Mouse (Mus musculus): Measurements from ENCODE around the gene Slc25a26.
"Not testable (repeated sequence)": the region's sequence is repeated elsewhere in the genome, so short reads cannot be mapped to it uniquely, and the experiment has no call there.

The Slc25a26 gene

DNA sequence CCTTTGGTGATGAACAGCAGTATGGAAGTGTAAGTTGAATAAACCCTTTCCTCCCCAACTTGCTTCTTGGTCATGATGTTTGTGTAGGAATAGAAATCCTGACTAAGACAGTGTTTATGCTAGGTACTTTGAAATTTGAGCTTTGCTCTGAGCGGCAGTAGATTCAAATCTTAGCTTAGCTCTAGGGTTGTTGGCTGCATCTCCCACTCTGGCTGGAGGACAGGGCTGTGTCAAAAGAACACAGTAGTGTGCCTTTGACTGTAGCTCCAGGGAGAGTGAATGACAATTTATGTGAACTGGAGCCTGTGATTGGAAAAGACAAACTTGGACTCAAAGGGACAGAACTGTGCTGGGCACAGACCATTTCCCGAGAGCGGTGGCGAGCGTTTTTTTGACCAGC is 53.0 kb downstream of the Slc25a26 start:
- DNase-seq (ENCODE audit: low spot score): no peak

DNA sequence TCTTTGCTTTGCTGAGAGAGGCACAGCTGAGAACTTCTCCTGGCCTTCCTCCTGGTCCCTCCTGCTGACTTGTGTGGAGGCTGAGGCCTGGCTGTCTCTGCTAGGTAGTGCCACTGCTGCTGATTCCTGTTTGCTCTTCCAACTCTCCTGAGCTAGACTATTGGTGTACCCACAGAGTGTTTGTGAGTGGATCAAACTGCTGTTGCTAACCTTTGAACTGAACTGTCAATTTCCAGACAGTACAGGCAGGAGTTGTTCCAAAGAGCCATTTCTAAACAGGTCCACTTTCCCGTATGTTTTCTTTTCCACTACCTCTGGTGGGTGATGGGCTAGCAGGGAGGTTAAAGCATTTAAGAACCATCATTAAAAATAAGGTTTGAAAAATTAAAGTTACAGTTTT is 58.5 kb downstream of the Slc25a26 start:
- DNase-seq (ENCODE audit: low spot score): not testable (repeated sequence)

- no peak for DNase-seq (ENCODE audit: low spot score)
Observed at GRCm38 (mm10) chr6:94560896-94561295, 60.8 kb downstream of the Slc25a26 start.

DNA sequence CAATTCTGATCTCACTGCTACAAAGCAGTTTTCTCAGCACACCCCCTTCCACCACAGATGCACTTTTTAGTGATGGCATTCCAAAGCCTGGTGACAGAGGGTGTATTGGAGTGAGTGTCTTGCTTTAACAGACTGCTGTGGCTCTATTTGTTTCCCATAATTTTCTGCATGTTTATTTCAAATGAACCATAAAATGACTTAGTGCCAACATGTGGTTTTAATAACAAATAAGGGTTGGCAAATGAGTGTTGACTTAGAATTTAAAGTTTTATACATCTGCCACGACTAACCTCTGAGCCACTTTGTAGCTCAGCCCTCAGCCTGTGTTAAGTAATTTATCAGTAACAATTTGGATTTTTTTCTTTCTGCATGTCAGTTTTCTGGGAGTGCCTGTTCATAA is 61.2 kb downstream of the Slc25a26 start:
- no peak for DNase-seq (ENCODE audit: low spot score)

DNA sequence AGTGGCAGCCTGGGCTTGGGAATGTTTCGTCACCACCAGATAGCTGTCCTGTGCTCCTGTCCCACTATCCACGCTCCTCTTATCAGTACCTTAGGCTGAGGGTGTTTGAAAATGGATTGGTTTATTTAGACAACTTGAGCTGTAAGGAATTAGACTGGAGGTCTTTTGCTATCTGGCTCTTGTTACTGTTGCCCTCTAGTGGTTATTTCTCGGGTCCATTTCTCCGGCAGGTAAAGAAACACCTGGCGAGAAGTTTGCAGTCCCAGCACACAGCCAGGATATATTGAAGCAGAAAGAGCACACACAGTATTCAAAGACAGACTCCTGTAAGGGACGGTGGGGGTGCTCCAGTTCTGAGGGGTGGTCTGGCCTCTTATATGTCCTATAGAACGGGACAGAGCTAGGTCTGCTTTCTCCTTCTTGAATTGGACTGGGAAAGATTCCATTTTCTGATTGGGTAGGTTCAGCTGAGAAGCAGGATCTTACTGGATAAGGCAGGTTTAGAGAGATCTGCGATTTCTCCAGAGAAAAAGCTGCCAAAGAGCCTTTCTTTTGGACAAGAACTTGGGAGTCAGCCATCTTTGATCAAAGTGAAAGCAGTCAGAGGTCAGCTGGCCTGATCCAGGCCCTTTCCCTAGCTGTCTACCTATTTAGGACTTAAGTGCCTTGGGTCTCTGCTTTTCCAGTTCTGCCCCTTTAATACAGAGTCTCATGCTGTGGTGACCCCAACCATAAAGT is 63.2 kb downstream of the Slc25a26 start:
- no peak for DNase-seq (ENCODE audit: low spot score)

GRCm38 (mm10) chr6:94565766-94566165 is 65.6 kb downstream of the Slc25a26 start:
- no peak for DNase-seq (ENCODE audit: low spot score)

- DNase-seq (ENCODE audit: low spot score): no peak
Observed at GRCm38 (mm10) chr6:94568040-94568439, 67.9 kb downstream of the Slc25a26 start.

DNA sequence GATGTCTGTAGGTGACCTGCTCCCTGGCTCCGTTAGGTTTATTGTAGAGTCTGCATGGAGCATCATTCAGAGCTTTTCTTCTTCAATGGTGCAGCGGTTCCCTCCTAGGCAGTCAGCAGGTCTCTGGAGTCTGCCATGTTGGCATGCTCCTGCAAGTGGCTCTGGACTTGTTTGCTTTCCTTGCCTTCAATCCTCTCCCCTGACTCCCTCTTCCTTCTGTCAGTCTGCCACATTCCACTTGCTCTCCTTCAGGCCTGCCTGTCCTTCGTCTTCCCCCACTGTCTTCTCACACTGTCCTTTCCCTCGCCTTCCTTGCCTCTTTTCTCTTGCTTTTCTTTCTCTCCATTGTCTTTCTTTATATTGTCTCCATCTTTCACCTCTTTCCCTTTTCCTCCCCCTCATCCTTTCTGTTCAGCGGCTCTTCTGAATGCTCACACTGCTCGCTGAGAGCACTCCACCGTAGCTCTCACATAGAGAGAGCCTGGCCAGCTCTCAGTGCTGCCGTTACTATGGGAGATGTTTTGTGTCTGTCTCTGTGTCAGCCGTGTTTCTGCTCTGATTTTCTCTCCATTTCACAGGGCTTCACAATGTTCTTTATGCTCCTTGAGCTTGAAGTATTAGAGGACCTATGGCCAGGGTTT is 75.5 kb downstream of the Slc25a26 start:
- no peak for DNase-seq (ENCODE audit: low spot score)

DNA sequence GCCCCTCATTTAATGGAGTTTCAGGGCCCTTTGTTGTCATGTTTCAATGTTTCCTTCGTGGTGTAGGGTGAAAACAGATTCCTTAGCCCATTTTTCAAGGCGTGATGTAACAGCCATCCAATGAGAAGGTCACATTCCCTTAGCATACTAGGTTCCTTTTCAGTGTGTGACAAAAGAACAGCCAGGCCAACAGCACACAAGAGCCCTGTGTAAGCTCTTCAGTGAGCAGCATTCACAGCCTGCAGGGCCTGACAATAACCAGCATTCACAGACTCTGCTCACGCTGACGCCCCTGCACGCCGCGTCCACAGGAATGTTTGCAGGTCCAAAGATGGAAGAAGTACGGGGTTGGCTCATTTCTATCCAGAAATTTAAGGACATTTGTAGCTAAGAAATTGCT is 77.9 kb downstream of the Slc25a26 start:
- no peak for DNase-seq (ENCODE audit: low spot score)

GRCm38 (mm10) chr6:94582055-94582454 is 81.9 kb downstream of the Slc25a26 start:
- no peak for DNase-seq (ENCODE audit: low spot score)

DNA sequence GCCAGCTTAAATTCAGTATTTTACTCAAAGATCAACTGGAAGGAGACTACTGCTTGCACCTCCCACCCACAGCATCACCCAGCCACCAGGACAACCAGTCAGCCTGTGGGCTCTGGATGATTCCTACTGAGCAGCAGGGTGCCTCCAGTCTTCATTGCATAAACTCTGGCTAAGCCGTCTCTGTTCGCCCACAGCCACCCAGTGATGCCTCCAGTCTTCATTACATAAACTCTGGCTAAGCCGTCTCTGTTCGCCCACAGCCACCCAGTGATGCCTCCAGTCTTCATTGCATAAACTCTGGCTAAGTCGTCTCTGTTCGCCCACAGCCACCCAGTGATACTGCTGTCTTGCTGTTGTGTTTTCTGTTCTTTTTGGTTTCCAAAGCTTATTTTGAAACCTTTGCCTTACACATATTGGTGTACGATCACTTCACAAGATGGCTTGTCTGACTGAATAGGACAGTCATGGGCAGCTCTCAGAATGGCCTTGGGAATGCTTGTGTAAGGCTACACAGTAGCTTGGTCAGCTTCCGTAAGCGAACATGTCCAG is 84.1 kb downstream of the Slc25a26 start:
- no peak for DNase-seq (ENCODE audit: low spot score)

- DNase-seq (ENCODE audit: low spot score): no peak
Observed at GRCm38 (mm10) chr6:94584976-94585375, 84.8 kb downstream of the Slc25a26 start.

DNA sequence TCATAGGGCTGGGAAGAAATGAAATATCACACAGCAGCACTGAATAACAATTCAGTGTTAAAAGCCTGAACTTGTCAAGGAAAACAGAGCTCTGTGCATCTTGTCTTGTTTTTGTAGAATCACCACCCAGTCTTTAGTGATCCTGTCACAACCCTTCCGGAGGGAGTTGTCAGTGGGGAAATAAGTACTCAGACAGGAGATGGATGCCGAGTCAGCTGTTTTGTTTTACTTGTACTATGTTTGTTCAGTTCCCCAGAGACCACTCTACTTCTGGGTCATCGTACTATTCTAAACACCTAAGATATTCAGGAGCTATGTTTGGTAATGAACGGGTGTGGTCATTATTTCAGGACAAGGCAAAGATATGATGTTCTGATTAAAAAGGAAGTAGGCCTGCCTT is 88.2 kb downstream of the Slc25a26 start:
- no peak for DNase-seq (ENCODE audit: low spot score)

DNA sequence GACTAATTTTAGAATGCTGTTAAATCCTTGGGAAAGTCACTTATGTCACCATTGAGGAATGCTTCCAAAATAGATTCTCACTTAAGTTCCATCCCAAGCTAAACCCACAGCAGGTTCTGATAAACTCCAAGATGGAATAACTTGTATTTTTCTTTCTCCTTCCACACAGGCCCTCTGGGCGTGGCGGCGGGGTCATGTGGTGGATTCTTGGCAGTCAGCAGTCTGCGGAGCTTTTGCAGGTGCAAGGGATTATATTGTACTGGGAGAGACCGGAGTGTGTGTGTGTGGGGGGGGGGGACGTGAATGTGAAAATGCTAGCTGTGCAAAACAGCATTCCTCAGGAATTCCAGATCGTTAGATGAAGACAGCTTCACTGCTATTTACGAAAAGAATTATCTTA is 92.1 kb downstream of the Slc25a26 start:
- no peak for DNase-seq (ENCODE audit: low spot score)

DNA sequence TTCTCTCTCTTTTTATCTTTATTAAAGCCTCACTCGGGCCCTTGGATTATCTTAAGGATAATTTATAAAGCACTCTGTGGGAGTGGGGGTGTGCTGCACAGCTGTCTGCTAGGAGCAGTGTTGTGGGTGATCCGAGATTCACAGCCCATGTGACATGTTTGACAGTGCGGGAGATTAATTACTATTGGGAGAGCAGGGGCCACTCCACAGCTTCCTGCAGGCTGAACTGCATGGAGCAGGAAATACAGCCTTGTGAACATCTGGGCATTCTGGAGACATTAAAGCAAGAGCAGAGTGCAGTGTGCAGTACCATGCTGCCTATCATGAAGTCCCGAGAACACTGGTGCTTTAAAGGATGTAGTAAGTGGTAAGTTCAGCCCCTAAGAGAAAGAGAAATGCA is 92.6 kb downstream of the Slc25a26 start:
- DNase-seq (ENCODE audit: low spot score): no peak

GRCm38 (mm10) chr6:94594096-94594665 is 94.0 kb downstream of the Slc25a26 start:
- no peak for DNase-seq (ENCODE audit: low spot score)

DNA sequence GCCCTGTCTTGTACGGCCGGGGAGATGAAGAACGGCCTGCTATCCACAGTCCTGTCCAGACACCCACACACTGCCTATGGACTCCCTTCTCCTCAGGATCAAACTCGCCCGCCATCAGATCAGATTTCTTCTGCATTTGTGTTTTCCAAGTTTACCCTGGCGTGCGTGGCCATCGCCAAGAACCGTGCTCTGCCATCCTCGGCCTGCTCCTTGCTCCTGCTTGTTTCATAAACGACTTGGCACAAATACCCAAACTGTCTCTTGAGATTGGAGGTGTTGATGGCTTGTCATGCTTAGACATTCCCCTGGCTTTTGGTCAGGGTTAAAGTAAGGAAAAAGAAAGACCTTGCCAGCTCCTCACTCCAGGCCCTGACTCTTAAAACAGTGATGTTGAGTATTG is 94.6 kb downstream of the Slc25a26 start:
- no peak for DNase-seq (ENCODE audit: low spot score)

GRCm38 (mm10) chr6:94595206-94595605 is 95.1 kb downstream of the Slc25a26 start:
- no peak for DNase-seq (ENCODE audit: low spot score)

DNA sequence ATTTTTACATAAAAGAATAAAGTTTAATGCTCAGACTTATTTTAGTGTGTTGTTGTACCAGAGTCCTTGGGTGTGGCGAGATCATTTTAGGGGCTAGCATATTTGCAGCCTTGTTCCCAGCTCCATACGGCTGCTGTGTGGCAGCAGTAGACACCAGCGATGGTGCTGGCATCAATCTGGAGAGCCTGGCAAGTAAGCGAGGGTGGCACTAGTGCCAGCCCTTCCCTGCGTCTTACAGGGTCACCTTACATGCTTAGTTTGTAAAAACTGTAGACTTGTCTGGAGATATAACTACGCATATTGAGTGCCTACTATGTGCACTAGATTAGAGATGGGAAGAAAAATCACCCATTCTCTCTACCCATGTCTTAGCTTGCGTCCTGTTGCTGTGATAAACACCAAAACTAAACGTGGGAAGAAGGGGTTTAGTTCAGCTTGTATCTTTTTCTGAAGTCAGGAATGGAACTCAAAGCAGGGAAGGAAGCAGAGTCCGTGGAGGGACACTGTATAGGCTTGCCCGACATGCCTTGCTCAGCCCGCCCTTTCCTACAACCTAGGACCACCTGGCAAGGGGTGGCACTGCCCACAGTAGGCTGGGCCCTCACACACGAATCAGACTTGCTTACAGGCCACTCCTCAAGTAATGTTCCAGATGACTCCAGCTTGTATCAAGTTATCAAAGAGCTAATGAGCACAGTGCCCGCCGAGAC is 96.1 kb downstream of the Slc25a26 start:
- no peak for DNase-seq (ENCODE audit: low spot score)

DNA sequence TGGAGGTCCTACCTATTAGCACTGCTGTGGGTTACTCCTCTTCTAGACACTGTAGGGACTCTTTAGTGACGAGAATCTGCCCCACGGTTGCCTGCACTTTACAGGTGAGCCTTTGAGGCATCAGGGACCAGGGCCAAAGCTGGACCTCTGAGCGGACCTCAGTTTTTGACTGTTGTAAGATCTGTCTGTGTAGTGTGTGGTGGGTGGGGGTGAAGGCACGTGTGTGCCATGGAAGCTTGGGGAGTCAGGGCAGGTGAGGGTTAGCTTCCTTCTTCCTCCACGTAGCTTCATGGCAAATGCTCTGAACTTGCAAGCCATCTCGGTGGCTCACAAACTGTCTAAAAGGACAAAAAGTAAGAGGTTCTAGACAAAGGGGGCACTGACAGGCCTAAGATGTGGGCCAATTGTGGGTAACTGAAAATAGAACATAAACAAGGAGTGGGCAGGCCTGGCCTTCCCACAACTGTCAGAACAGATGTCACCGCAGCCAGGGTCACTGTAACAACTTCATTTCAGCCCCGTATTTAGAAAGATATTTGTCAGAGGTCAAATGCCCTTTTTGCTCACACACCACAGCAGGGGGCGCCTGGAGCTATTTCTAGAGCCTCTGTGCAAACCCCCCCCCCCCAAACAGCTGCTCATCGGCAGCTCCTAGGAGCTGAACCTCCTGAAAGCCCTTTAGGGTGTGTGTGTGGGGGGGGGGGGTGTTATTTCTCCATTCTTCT is 96.8 kb downstream of the Slc25a26 start:
- DNase-seq (ENCODE audit: low spot score): no peak

DNA sequence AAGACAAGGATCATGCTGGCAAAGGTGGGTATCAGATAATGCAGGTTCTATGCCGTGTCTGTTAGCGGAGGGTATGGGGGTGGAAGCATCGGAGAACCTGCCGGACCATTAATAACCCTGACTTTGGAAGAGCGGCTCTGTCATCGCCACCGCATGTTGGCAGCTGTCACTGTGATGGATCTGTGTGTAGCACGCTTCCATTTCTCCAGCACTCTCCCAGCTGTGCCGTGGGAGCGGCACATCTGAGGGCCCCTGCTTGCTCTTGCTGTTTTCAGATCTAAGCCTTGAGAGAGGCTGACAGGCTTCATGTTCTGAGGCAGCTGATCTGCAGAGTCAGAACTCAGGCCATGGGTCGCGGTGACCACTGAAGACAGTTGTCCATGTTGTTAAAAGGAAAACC is 98.3 kb downstream of the Slc25a26 start:
- DNase-seq (ENCODE audit: low spot score): no peak

DNA sequence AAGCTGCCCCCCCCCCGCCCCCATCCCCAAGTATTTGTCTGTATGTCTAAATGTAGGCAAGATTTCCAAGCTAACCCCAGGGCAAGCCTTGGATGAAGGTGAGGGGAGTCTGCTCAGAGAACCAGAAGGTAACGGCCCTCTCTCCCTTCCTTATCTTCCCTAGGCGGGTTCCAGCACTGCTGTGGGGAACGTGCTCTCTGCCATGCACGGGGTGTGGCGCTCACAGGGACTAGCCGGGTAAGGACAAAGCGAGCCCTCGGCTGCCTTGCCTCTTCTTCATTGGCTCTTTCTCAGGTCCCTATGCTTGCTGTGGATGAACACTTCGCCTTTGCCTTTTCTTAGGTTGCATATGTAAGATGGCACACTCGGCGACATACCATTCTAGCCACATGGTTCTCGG is 98.9 kb downstream of the Slc25a26 start:
- DNase-seq (ENCODE audit: low spot score): no peak
